Mouse (Mus musculus) kidney, postnatal 0 days (tissue): ENCODE measurements around the gene Fcgr1. TPM values are rescaled to one million over a fixed set of nuclear protein-coding genes. Genes with fewer than 3 reads are reported as not detected.
"Not testable (repeated sequence)": the region's sequence is repeated elsewhere in the genome, so short reads cannot be mapped to it uniquely, and the experiment has no call there.

Experiments
- ATAC-seq: fragments of 200-750 bp; cut with Nextera tagmentation; replicated peaks from 2 replicates; pipeline ENCODE4 v1.8.0; 2017; ENCODE audit warnings: low read depth, moderate number of reproducible peaks, moderate TSS enrichment, moderate library complexity; ENCODE audit not compliant: low FRiP score
- DNase-seq: peaks from one replicate; pipeline ENCODE4 v3.0.0-alpha.2; 2016; ENCODE audit warnings: low spot score
- H3K27ac ChIP-seq: fragments of 300-500 bp; sonication (generic); 2 replicates; pipeline ENCODE4 v1.5.1; 2014; ENCODE audit warnings: mild to moderate bottlenecking
- H3K27me3 ChIP-seq: fragments of 300-500 bp; sonication (generic); 2 replicates; pipeline ENCODE4 v1.6.1; 2014; ENCODE audit warnings: low read length, mixed read lengths; ENCODE audit not compliant: insufficient read depth
- H3K36me3 ChIP-seq: fragments of 300-500 bp; sonication (generic); 2 replicates; pipeline ENCODE4 v1.6.1; 2014; ENCODE audit warnings: low read length, mixed read lengths; ENCODE audit not compliant: insufficient read depth
- H3K4me1 ChIP-seq: fragments of 300-500 bp; sonication (generic); replicated peaks from 2 replicates; pipeline ENCODE4 v1.6.1; 2014; ENCODE audit warnings: antibody characterized with exemption, low read length, mixed read lengths; ENCODE audit not compliant: insufficient read depth
- H3K4me2 ChIP-seq: fragments of 300-500 bp; sonication (generic); 2 replicates; pipeline ENCODE4 v1.6.1; 2014; ENCODE audit warnings: mild to moderate bottlenecking, low read length, moderate library complexity, mixed read lengths
- H3K4me3 ChIP-seq: fragments of 300-500 bp; sonication (generic); replicated peaks from 2 replicates; pipeline ENCODE4 v1.5.1; 2014; ENCODE audit warnings: low read depth, low read length
- H3K9ac ChIP-seq: fragments of 300-500 bp; sonication (generic); 2 replicates; pipeline ENCODE4 v1.6.1; 2014; ENCODE audit warnings: low read depth, low read length
- H3K9me3 ChIP-seq: fragments of 300-500 bp; sonication (generic); replicated peaks from 2 replicates; pipeline ENCODE4 v1.6.1; 2016; ENCODE audit warnings: low read length, inconsistent platforms, mixed read lengths
- CTCF ChIP-seq: IDR thresholded peaks from 2 replicates; pipeline ENCODE4 v1.5.1; 2016; ENCODE audit warnings: antibody characterized with exemption, low read depth, mild to moderate bottlenecking, moderate library complexity
- WGBS: fragments of 180-500 bp; shearing (Covaris S2); extraction: QIAGEN DNeasy Blood & Tissue Kit; methylation state at CpG from one replicate; pipeline ENCODE4 v1.1.7; 2014; 5-methylcytosine and 5-hydroxymethylcytosine counted together
- polyA plus RNA-seq: library from polyadenylated mRNA; unstranded; fragments of >200 nt; fragmentation: Nextera tagmentation; extraction: Ambion mirVana; gene quantifications from 2 replicates; pipeline ENCODE4 v1.2.1, GENCODE M21; 2015

Fcgr1 gene
- polyA plus RNA-seq, 1 experiment from 2014 or later: 2.0 TPM

DNA sequence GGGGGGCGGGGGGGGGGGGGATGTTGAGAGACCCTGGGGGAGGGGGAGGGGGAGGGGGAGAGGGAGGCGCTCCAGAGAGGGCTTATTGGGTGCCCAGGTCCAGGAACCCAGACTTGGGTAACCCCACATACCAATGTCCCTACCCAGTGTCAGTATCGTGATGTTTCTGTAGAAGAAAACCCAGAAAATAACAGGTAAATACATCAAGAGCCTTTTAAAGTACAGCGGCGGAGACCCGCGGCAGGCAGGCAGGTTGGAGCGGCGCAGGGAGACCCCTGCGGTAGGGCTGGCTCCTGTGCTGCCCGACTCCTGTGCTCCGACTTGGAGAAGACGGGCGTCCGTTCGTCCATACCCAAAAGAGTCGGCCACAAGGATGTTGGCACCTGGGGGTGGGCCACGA, 33.9 kb upstream of the Fcgr1 start:
- ATAC-seq (no peak), DNase-seq (no peak)
- Histone ChIP-seq H3K9ac (no peak overlapping the region), H3K4me3 (peak overlapping the region; percentile 28; the same call in 1 of the 2 replicates), H3K9me3 (no peaks in the 10 kb centered on the region), H3K4me2 (peak overlapping the region; percentile 52), H3K36me3 (no peaks in the 10 kb centered on the region), H3K27ac (no peak overlapping the region), H3K27me3 (peaks cover 75% of the 10 kb centered on the region), H3K4me1 (no peaks in the 10 kb centered on the region)
- WGBS: under 1% methylated on average over 14 of the region's 18 CpGs
- no peak for TF ChIP-seq CTCF

DNA sequence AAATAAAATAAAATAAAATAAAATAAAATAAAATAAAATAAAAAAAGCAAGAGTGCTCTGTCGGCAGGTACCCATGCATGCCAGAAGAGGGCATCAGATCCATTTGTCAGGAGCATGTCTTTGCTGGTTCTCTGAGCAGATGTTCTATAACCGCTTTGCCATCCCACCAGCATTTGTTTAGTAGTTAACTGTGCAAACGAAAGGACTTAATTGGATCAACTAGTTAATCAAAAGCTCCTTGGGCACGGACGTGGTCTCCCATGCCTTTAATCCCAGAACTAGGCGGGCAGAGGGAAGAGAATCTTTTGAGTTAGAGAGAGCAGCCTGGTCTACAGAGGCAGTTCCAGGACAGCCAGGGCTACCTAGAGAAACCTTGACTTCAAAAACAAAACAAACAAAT, 33.4 kb upstream of the Fcgr1 start:
- TF ChIP-seq CTCF: peak; percentile 68
- peaks cover 75% of the 10 kb centered on the region for H3K27me3 ChIP-seq
- H3K4me3 ChIP-seq: no peak overlapping the region
- H3K27ac ChIP-seq: no peak overlapping the region
- no peaks in the 10 kb centered on the region for H3K4me1 ChIP-seq
- peak; percentile 76 for DNase-seq
- no peak overlapping the region for H3K9ac ChIP-seq
- 3% methylated on average over 6 of the region's 6 CpGs for WGBS
- no peak for ATAC-seq
- H3K36me3 ChIP-seq: no peaks in the 10 kb centered on the region
- H3K9me3 ChIP-seq: no peaks in the 10 kb centered on the region
- no peak overlapping the region for H3K4me2 ChIP-seq

DNA sequence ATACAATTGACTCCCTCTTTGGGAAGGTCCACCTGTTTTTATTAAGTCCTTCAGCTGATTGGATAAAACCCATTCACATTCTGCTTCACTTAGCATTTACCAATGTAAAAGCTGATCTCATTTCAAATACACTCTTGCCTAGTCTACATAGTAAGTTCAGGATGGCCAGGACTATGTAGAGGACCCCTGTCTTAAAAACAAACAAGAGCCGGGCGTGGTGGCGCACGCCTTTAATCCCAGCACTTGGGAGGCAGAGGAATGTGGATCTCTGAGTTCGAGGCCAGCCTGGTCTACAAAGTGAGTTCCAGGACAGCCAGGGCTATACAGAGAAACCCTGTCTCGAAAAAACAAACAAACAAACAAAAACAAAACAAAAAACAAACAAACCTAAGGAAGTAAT, 30.0 kb upstream of the Fcgr1 start:
- H3K36me3 ChIP-seq, H3K4me3 ChIP-seq, H3K4me2 ChIP-seq, ATAC-seq, H3K4me1 ChIP-seq, H3K9ac ChIP-seq, H3K9me3 ChIP-seq, H3K27ac ChIP-seq, DNase-seq: not testable (repeated sequence)
- peaks cover 49% of the 10 kb centered on the region for H3K27me3 ChIP-seq
- 66% methylated on average over 6 of the region's 6 CpGs for WGBS

DNA sequence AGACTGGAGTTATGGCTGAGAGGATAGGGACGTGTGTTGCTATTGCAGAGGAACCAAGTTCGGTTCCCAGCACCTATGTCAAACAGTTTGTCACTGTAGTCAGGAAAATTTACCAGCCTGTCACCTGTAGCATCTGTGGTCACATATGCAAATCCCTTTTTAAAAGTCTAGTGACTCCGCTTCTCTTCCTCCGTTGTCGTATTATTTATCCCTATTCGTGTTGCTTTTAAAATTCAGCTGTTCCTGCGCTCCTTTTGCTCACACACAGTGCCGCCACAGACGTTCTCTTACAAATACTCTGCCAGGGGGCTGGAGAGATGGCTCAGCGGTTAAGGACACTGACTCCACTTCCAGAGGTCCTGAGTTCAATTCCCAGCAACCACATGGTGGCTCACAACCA, 28.8 kb upstream of the Fcgr1 start:
- no peak for DNase-seq

DNA sequence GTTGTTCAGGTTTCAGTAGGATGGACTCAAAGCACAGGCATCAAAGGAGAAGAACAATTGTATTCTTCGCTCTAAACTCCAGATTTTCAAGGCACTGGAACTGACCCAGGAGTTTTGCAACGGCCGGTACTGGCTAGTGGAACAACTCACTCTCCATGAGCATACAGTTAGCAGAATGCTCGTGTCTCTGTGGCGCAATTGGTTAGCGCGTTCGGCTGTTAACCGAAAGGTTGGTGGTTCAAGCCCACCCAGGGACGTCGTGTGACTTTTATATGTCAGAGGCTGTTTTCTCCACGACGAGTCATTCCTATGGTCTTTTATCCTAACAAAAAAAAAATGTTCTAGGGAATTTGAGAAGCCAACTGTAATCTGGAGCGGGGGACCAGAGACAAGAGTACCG, 28.1 kb upstream of the Fcgr1 start:
- ATAC-seq: no peak
- H3K4me2 ChIP-seq: no peak overlapping the region
- 12% methylated on average over 15 of the region's 15 CpGs for WGBS
- H3K9me3 ChIP-seq: no peaks in the 10 kb centered on the region
- no peak for TF ChIP-seq CTCF
- no peak overlapping the region for H3K4me3 ChIP-seq
- no peak for DNase-seq
- H3K9ac ChIP-seq: no peak overlapping the region
- H3K27me3 ChIP-seq: peaks cover 42% of the 10 kb centered on the region
- no peaks in the 10 kb centered on the region for H3K36me3 ChIP-seq
- H3K4me1 ChIP-seq: no peaks in the 10 kb centered on the region
- H3K27ac ChIP-seq: no peak overlapping the region

More for the DNA sequence above, 28.8 kb upstream of the Fcgr1 start:
- Histone ChIP-seq H3K4me2 (no peak overlapping the region), H3K27ac (no peak overlapping the region), H3K9me3 (no peaks in the 10 kb centered on the region), H3K27me3 (peaks cover 48% of the 10 kb centered on the region), H3K4me3 (no peak overlapping the region), H3K4me1 (no peaks in the 10 kb centered on the region), H3K36me3 (no peaks in the 10 kb centered on the region), H3K9ac (no peak overlapping the region)
- 18% methylated on average over 10 of the region's 10 CpGs for WGBS
- TF ChIP-seq CTCF: no peak
- ATAC-seq: no peak

DNA sequence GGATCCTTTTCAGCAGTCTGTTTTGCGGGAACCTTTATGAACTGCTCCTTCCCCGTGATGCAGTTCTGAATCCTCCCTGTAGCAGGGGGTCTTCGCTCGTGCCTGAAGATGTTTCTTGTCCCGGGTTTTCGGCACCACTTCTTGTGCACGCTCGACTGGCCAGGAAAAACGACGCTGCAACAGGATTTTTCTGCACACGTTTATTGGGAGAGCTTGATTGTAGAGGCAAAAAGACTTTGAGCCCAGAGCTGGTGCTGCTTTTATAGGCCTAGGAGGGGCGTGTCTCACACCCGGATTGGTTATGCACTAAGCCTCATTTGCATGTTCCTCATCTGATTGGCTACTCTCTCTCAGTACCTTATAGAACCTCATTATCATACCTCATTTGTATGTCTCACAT, 26.2 kb upstream of the Fcgr1 start:
- not testable (repeated sequence) for ATAC-seq, H3K27ac ChIP-seq, H3K9ac ChIP-seq, H3K4me3 ChIP-seq, H3K4me1 ChIP-seq, H3K36me3 ChIP-seq, H3K4me2 ChIP-seq, DNase-seq, H3K9me3 ChIP-seq
- H3K27me3 ChIP-seq: peaks cover 29% of the 10 kb centered on the region
- 93% methylated on average over 11 of the region's 13 CpGs for WGBS

DNA sequence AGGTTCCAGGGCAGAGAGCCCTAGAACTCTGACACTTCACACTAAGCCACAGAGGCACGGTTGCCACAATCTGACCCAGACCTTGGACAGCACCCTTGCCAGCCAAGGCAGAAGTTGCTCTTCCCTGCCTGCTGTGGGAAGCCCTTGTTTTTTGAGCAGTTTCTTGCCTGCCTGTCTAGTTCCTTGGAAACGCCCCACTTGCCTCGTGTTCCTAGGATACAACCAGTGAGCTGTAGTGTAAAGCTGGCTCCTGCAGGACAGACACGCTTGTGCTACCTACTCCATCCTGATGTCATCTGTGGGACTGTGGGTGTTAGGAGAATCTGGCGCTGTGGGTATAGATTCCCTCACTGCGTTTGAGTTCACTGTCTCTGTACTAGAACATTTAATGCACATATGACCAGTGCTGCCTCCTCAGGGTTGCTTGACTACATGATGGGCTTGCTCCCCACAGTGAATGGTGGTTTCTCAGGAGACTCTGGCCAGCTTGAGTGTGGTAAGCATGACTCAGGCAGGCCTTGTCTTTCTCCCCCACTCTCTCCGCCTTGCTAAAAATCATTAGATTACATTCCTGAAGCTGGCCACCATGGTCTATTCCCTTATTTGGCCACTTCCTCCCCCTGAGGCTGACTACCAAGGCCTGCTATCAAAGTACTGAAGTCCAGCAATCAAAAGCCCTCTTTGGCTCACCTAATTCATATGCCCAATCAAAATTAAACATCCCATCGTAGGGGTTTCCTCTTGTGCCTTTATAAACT, 18.8 kb upstream of the Fcgr1 start:
- WGBS: 55% methylated on average over 8 of the region's 8 CpGs
- no peak overlapping the region for H3K27ac ChIP-seq
- no peak overlapping the region for H3K9ac ChIP-seq
- no peak for TF ChIP-seq CTCF
- H3K9me3 ChIP-seq: no peaks in the 10 kb centered on the region
- no peaks in the 10 kb centered on the region for H3K27me3 ChIP-seq
- H3K4me3 ChIP-seq: no peak overlapping the region
- ATAC-seq (no peak), DNase-seq (no peak)
- no peak overlapping the region for H3K4me2 ChIP-seq
- H3K36me3 ChIP-seq: no peaks in the 10 kb centered on the region
- H3K4me1 ChIP-seq: no peaks in the 10 kb centered on the region
